Mouse (Mus musculus) gastrocnemius, postnatal 25 days (tissue): ENCODE measurements around the gene Mthfd1l. TPM values are rescaled to one million over a fixed set of nuclear protein-coding genes. Genes with fewer than 3 reads are reported as not detected.

Experiments used
- DNase-seq: peaks from one replicate; pipeline ENCODE4 v3.0.0; 2022
- total RNA-seq, 2 experiments: library from RNA; stranded (reverse); gene quantifications; 1 replicate in 1 of 2; 2 replicates in 1 of 2; pipeline ENCODE4 v1.2.3; 2021

Mthfd1l gene
- total RNA-seq, 2 experiments from 2014 or later: 0.59 to 1.1 TPM

DNA sequence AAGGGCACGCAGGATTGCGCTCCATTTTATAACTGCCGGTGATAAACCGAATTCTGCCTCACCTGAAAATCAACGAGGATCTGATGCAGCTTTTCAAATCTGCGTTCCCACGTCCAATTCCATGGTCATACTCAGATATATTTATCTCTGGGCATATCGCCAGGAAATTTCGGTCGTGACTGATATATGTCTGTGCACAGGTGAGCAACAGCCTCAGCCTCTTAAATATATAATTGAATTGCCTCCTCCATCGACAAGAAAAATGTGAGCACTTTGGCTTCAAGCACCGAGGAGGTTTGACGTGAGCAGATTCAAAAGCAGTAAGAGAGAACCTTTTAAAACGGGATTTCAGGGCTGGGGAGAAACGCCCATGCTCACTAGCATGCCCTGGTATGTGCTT, 236.1 kb downstream of the Mthfd1l start:
- no peak for DNase-seq

DNA sequence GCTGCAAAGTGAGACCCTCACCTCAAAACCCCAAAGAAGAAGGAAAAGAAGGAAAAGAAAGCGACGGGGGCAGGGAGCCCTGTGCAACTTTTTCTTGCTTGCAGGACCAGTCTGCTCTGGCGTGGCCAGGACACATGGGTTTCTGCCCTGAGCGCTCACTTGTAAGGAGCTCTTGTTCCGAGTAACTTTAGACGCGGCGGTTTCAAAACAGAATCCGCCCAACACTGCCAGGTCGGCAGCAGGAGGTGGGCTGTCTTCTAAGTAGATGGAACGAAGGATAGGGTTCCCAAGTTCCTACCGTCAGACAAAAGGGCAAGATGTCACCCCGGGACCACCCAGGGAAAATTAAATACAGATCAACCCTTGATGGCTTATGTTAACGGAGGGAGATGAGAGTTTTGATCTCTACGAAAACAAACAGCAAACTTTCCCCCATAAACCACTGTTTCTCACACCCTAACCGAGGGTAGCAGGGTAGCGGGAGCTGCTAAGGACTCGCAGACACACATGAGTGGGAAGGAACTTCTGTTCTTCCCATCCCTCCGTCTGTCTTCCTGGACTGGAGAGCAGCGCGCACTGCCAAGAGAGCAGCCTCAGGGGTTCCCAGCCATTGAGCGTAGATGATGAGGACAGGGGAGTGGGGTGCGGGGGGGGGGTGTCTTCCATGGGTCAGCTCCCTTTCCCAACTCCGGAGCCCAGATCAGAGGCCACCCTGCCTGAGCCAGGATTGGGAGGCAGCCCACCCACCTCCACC, 237.6 kb downstream of the Mthfd1l start:
- DNase-seq: no peak

DNA sequence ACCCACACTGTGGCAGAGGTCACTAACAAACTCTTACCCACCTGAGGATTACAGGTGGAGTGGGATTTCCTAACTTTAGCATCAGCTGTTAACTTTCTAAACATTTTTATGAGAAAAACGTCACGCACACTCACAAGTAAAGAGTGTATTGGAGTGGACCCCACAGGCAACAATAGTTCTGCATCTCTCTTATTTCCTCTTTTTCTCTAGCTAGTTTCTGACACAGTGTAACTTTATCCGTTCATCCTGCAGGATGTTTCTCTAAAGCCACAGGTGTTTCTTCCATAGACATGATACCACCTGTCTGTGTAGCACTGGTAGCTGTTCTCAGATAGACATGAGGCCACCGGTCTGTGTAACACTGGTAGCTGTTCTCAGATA, 238.1 kb downstream of the Mthfd1l start:
- DNase-seq: no peak

Other genes with a start within 250 kb of the Mthfd1l start
- 1 to 10 TPM; 3.4 to 3.8 TPM for gene Plekhg1, start 232.8 kb upstream of the Mthfd1l start, total RNA-seq